Mouse (Mus musculus) midbrain, postnatal 0 days (tissue): ENCODE results near the gene Znfx1. TPM values are rescaled to one million over a fixed set of nuclear protein-coding genes. Genes with fewer than 3 reads are reported as not detected.

Experiments used
- ATAC-seq: fragments of 200-750 bp; cut with Nextera tagmentation; 2 replicates; pipeline ENCODE4 v1.8.0; 2017; ENCODE audit warnings: moderate number of reproducible peaks, mild to moderate bottlenecking, moderate TSS enrichment, moderate library complexity; ENCODE audit not compliant: low FRiP score
- DNase-seq: peaks from one replicate; pipeline ENCODE4 v3.0.0-alpha.2; 2015; ENCODE audit warnings: low spot score
- H3K27ac ChIP-seq: fragments of 300-500 bp; sonication (generic); 2 replicates; pipeline ENCODE4 v1.5.1; 2014; ENCODE audit warnings: low read depth, mild to moderate bottlenecking, low read length, mixed read lengths
- H3K27me3 ChIP-seq: fragments of 300-500 bp; sonication (generic); 2 replicates; pipeline ENCODE4 v1.6.1; 2014; ENCODE audit warnings: low read length, control low read depth, mixed read lengths; ENCODE audit not compliant: insufficient read depth
- H3K36me3 ChIP-seq: fragments of 300-500 bp; sonication (generic); 2 replicates; pipeline ENCODE4 v1.6.1; 2014; ENCODE audit warnings: low read length, control low read depth, mixed read lengths; ENCODE audit not compliant: insufficient read depth
- H3K4me1 ChIP-seq: fragments of 300-500 bp; sonication (generic); 2 replicates; pipeline ENCODE4 v1.6.1; 2014; ENCODE audit warnings: mild to moderate bottlenecking, control low read depth, antibody characterized with exemption, low read length, mixed read lengths; ENCODE audit not compliant: insufficient read depth
- H3K4me2 ChIP-seq: fragments of 300-500 bp; sonication (generic); 2 replicates; pipeline ENCODE4 v1.6.1; 2014; ENCODE audit warnings: low read depth, mild to moderate bottlenecking, low read length, mixed read lengths; ENCODE audit not compliant: poor library complexity, severe bottlenecking
- H3K4me3 ChIP-seq: fragments of 300-500 bp; sonication (generic); 2 replicates; pipeline ENCODE4 v1.5.1; 2014; ENCODE audit warnings: low read depth, mild to moderate bottlenecking, low read length, moderate library complexity
- H3K9ac ChIP-seq: fragments of 300-500 bp; sonication (generic); replicated peaks from 2 replicates; pipeline ENCODE4 v1.6.1; 2014; ENCODE audit warnings: mild to moderate bottlenecking, low read length, moderate library complexity, mixed read lengths; ENCODE audit not compliant: poor library complexity, severe bottlenecking
- H3K9me3 ChIP-seq: fragments of 300-500 bp; sonication (generic); 2 replicates; pipeline ENCODE4 v1.6.1; 2016; ENCODE audit warnings: low read length, control low read depth
- CTCF ChIP-seq: IDR thresholded peaks from 2 replicates; pipeline ENCODE4 v1.5.1; 2016; ENCODE audit warnings: antibody characterized with exemption, mild to moderate bottlenecking
- WGBS: fragments of 180-500 bp; shearing (Covaris S2); extraction: QIAGEN DNeasy Blood & Tissue Kit; methylation state at CpG from one replicate; pipeline ENCODE4 v1.1.7; 2014; 5-methylcytosine and 5-hydroxymethylcytosine counted together
- polyA plus RNA-seq: library from polyadenylated mRNA; unstranded; fragments of >200 nt; fragmentation: Nextera tagmentation; extraction: Ambion mirVana; gene quantifications from 2 replicates; pipeline ENCODE4 v1.2.1, GENCODE M21; 2015
- total RNA-seq: library from RNA; depleted of rRNA; stranded (reverse); fragments of >200 nt; gene quantifications from 2 replicates; pipeline ENCODE4 v1.2.3, GENCODE M21; 2014

Gene Znfx1
- total and polyA plus RNA-seq, 2 experiments from 2014 or later = 4.7 to 32.2 TPM

GRCm38 (mm10) chr2:167064601-167065295 is 1.9 kb upstream of the Znfx1 start:
- H3K27me3 ChIP-seq = no peaks in the 10 kb centered on the region
- WGBS = 26% methylated on average over 9 of the region's 9 CpGs
- H3K9me3 ChIP-seq = no peaks in the 10 kb centered on the region
- H3K27ac ChIP-seq = no peak overlapping the region
- H3K9ac ChIP-seq = peak overlapping the region; percentile 54
- no peak for ATAC-seq
- TF ChIP-seq CTCF = no peak
- H3K4me2 ChIP-seq = peak overlapping the region; percentile 86
- no peak for DNase-seq
- peaks cover 11% of the 10 kb centered on the region; the same call in 1 of the 2 replicates for H3K4me1 ChIP-seq
- peak overlapping the region; percentile 91 for H3K4me3 ChIP-seq
- peaks cover 9% of the 10 kb centered on the region for H3K36me3 ChIP-seq

GRCm38 (mm10) chr2:167063906-167064496 is 1.2 kb upstream of the Znfx1 start:
- Histone ChIP-seq H3K9ac (peak overlapping the region; percentile 93), H3K9me3 (no peaks in the 10 kb centered on the region), H3K36me3 (peaks cover 9% of the 10 kb centered on the region), H3K4me3 (peak overlapping the region; percentile 91), H3K4me1 (peaks cover 11% of the 10 kb centered on the region; the same call in 1 of the 2 replicates), H3K4me2 (peak overlapping the region; percentile 86), H3K27me3 (no peaks in the 10 kb centered on the region), H3K27ac (peak overlapping the region; percentile 76)
- no peak for ATAC-seq
- peak; percentile 64 for TF ChIP-seq CTCF
- WGBS = under 1% methylated on average over 7 of the region's 7 CpGs
- DNase-seq = peak; percentile 59

- H3K36me3 ChIP-seq = peaks cover 9% of the 10 kb centered on the region
- no peaks in the 10 kb centered on the region for H3K27me3 ChIP-seq
- TF ChIP-seq CTCF = no peak
- H3K4me1 ChIP-seq = peaks cover 11% of the 10 kb centered on the region; the same call in 1 of the 2 replicates
- no peaks in the 10 kb centered on the region for H3K9me3 ChIP-seq
- peak overlapping the region; percentile 84 for H3K27ac ChIP-seq
- peak overlapping the region; percentile 91 for H3K4me3 ChIP-seq
- ATAC-seq = peak; percentile 84
- WGBS = under 1% methylated on average over 41 of the region's 60 CpGs
- DNase-seq = peak; percentile 86
- peak overlapping the region; percentile 86 for H3K4me2 ChIP-seq
- H3K9ac ChIP-seq = peak overlapping the region; percentile 93
These were observed 311 bp downstream of the Znfx1 start for GRCm38 (mm10) chr2:167062497-167062911.

- Histone ChIP-seq H3K9ac (peak overlapping the region; percentile 93), H3K27me3 (no peaks in the 10 kb centered on the region), H3K9me3 (no peaks in the 10 kb centered on the region), H3K27ac (0 out of 2 replicates have a peak overlapping the region, but pooled peaks have one; percentile 26), H3K4me1 (peaks cover 11% of the 10 kb centered on the region; the same call in 1 of the 2 replicates), H3K4me2 (peak overlapping the region; percentile 86), H3K36me3 (peaks cover 11% of the 10 kb centered on the region), H3K4me3 (peak overlapping the region; percentile 91)
- ATAC-seq = no peak
- DNase-seq = no peak
- 29% methylated on average over 11 of the region's 11 CpGs for WGBS
- TF ChIP-seq CTCF = no peak
These were observed 1.3 kb downstream of the Znfx1 start for GRCm38 (mm10) chr2:167061381-167062034.

- no peak for ATAC-seq
- no peaks in the 10 kb centered on the region for H3K27me3 ChIP-seq
- no peaks in the 10 kb centered on the region for H3K9me3 ChIP-seq
- no peak for DNase-seq
- H3K27ac ChIP-seq = no peak overlapping the region
- TF ChIP-seq CTCF = no peak
- no peak overlapping the region for H3K4me3 ChIP-seq
- peaks cover 14% of the 10 kb centered on the region for H3K36me3 ChIP-seq
- H3K4me1 ChIP-seq = peaks cover 11% of the 10 kb centered on the region; the same call in 1 of the 2 replicates
- peak overlapping the region; percentile 20; the same call in 1 of the 2 replicates for H3K9ac ChIP-seq
- H3K4me2 ChIP-seq = peak overlapping the region; percentile 18; the same call in 1 of the 2 replicates
These were observed 2.1 kb downstream of the Znfx1 start for GRCm38 (mm10) chr2:167060761-167061160.
